Mouse (Mus musculus): ENCODE results near the gene Osbpl3. TPM values are rescaled to one million over a fixed set of nuclear protein-coding genes. Genes with fewer than 3 reads are reported as not detected.
"Not testable (repeated sequence)": the region's sequence is repeated elsewhere in the genome, so short reads cannot be mapped to it uniquely, and the experiment has no call there.

The Osbpl3 gene
- total RNA-seq, 2 experiments from 2014 or later: 6.4 to 10.3 TPM

DNA sequence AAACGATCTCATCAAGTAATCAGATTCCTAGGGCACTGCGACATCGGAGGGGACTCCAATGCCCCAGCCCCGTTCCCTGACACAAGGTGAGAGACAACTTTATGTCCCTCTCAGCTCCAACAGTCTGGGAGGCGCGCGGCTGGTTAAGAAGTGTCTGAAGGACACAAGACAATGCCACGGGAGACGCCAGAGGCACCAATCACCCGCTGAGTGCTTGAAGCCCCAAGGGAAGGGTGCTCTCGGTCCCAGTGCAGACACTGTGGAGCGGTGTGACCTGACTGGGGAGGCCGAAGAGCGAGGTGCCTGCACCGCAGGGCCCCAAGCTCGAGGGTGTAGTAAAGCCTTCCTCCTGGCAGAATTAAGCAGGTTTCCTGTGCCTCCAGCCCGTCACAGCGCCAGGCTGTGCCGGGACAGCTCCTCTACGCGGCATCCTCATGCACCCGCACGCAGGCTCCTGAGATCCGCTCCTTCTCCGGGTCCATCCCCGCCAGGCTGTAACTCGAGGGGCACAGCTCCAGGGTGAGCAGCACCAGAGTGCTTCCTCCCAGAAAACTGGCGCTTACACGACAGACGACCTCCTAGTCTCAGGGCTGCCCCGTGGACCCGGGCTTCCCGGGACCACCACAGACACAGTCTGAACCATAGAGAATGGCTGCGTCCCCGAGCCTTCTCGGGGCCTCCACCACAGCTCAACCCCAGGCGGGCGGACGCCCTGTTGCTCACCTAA lies 736 bp downstream of the Osbpl3 start:
- ATAC-seq (replicated peaks; ENCODE audit: poor library complexity): peak; percentile 43

DNA sequence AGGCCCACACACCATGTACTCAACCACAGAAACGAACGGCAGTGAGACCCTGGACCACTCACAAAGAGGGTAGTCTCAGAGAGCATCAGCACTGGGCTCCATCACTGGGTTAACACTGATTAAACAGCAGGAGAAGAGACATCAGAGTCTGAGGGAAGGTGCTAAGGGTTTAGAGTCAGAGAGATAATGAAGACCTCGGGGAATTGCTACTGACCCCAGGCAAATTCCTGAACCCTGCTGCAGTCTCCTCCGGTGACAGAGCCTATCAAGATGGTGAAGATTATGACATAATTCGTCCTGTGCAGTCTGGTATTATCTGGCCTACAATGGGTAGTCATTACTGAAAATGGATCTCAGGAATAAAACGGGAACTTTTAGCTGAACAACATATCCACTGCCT lies 2.4 kb downstream of the Osbpl3 start:
- no peak for ATAC-seq (replicated peaks; ENCODE audit: poor library complexity)

GRCm38 (mm10) chr6:50452220-50452619 lies 3.8 kb downstream of the Osbpl3 start:
- ATAC-seq (replicated peaks; ENCODE audit: poor library complexity): no peak

DNA sequence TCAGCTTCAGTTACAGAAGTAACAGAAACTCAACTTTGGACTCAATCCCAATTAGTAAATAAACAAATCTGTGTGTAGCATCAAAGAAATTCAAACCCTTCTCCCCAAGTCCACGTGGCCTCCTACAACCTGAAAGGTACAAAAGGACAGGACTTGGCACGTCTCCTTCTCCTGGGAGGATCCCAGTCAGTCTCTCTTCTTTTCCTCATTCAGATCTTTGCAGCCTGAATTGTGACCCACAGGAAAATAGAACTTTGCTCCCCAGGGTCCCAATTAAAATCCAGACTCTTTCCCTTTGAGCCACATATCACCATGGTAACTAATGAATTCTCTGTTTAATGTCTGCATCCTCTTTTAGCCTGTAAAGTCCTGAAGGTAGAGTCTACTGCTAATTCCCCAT lies 10.4 kb downstream of the Osbpl3 start:
- ATAC-seq (replicated peaks; ENCODE audit: poor library complexity): no peak

- ATAC-seq (replicated peaks; ENCODE audit: poor library complexity): no peak
Observed at GRCm38 (mm10) chr6:50440966-50441862, 14.8 kb downstream of the Osbpl3 start.

DNA sequence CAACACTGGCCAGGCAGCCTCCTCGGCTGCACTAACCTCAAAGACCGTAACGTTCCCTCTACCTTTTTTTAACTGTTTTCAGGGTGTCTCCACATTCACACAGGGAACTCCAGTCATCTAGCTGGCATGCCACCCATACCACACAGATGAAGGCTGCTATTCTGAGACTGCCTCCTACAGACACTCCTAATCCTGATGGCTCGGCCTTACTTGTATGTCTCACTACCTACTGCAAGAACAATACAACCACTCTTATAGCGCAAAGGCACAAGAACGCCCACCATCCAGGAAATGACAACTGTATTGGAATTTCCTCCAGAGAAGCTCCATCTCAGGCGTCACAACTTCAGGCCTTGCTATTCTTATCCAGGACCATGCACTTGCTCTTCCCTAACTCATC lies 15.8 kb downstream of the Osbpl3 start:
- ATAC-seq (replicated peaks; ENCODE audit: poor library complexity): no peak

DNA sequence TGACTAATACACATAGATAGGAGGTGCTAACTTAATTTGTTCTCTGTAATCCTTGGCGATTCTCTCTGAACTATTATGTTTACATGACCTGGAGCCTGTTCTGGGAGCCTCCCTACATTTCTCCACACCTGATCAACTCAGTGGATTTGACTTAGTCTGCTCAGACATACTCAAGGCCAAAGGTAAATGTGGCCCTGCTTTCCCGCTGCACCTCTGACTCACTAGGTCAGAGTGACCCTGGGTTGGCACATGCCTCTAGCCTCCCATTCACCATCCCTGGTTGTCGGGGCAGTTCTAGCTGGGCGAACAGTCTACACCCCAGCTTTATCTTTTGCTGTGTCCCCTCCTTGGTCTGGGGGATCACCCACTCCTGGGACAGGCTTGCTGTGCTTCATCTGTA lies 17.1 kb downstream of the Osbpl3 start:
- ATAC-seq (replicated peaks; ENCODE audit: poor library complexity): not testable (repeated sequence)

GRCm38 (mm10) chr6:50437815-50438214 lies 18.2 kb downstream of the Osbpl3 start:
- peak; percentile 79 for ATAC-seq (replicated peaks; ENCODE audit: poor library complexity)

DNA sequence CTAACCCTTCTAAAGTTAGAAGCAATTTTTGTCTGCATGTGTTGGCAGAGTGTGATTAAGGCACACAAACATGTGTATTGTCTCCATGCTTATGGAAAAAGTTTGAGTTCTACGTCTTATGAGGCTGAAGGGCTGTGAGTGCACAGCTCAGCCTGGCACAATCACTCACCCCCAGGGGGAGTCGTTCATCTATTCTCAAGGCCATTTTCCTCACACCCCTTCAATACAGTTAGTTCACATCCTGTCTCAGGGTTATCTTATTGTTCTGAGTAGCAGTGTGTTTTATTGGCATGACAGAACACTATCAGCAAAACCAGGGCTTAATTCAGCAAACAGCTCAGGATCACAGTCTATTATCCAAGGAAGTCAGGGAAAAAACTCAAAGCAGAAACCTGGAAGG lies 19.3 kb downstream of the Osbpl3 start:
- peak; percentile 81 for ATAC-seq (replicated peaks; ENCODE audit: poor library complexity)

DNA sequence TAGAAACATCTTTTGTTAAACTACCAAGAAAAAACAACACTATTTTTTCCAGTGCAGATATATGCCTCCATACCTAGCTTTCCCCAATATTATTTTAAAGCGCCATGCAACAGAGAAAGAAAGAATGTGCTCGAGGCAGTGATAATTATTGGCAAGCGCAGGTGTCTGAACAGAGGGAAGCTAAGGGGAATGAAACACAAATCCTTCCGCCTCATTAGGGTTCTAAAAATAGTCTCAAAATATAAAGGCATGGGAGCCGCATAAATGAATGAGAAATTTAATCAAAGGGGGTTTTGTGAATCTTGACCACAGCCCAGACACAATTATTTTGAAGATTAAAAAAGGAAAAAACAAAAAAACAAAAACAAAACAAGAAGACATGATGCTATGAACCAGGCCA lies 23.5 kb downstream of the Osbpl3 start:
- no peak for ATAC-seq (replicated peaks; ENCODE audit: poor library complexity)

DNA sequence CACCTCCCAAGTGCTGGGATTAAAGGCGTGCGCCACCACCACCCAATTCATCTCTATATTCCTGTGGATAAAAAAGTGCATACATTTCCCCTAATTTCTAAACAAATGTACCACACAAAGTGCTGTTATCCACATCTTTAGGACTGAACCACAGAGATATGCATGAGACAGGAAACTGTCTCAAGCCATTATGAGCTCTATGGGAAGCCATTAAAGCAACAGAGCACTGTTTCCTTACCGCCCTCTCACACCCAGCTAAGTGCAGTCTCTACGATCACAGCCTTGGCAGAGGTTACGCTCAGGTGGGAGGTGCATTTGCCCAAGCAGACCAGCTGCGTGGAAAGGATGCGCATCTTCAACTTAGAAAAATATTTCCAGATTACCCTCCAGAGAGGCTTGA lies 26.7 kb downstream of the Osbpl3 start:
- no peak for ATAC-seq (replicated peaks; ENCODE audit: poor library complexity)

GRCm38 (mm10) chr6:50427051-50427732 lies 28.8 kb downstream of the Osbpl3 start:
- no peak for ATAC-seq (replicated peaks; ENCODE audit: poor library complexity)

DNA sequence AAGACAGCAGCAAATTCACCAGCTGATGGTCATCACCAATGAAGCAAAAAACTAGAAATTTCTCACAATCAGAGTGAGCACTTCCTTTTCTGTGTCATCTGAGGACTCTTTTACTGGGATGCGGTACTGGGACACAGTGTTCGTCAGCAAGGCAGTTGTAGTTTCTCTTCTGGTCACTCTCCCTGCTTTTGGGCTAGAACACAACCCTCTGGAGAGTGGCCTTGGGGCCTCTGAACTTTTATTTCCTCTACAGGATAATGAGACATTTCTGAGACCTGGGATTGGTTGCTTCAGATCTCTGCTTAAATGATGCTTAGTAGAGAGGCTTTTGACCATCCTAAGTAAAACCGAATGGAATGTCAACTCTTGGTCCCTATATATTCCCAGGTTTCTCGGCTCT lies 29.4 kb downstream of the Osbpl3 start:
- ATAC-seq (replicated peaks; ENCODE audit: poor library complexity): no peak

DNA sequence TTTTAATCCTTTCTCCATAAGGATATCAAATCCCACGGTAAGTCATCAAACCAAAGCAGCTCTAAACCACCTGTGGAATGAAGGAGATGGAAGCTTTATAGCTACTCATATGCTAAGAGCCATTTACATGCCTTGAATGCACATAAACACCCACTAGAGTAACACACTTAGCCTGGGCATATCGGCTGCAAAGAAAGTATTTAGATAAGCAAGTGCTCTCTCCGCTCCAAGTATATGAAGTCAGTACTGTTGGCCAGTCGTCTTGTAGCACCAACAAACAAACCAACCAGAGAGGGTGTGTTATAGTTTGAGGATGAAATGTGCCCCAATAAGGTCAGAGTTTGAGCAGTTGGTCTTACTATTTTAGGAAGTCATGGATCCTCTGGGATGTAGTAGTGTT lies 31.7 kb downstream of the Osbpl3 start:
- no peak for ATAC-seq (replicated peaks; ENCODE audit: poor library complexity)

DNA sequence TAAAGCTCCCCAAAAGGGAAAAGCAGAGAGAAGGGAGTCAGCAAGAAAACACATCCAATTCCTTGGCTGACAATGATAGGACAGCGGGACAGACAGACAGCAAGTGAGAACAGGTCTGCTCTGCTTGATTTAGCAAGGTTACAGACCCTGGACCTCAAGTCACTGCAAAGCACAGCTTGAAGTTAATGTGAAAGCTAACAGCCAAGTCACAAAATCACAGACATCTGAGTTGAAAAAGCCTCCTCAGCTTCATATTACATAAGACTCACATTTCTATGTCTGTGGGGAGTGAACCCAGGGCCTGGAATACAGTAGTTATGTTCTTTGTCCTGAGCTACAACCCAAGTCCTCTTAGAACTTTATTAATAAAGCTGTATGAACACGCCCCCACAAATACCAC lies 35.6 kb downstream of the Osbpl3 start:
- no peak for ATAC-seq (replicated peaks; ENCODE audit: poor library complexity)

GRCm38 (mm10) chr6:50419518-50420290 lies 36.3 kb downstream of the Osbpl3 start:
- ATAC-seq (replicated peaks; ENCODE audit: poor library complexity): no peak

DNA sequence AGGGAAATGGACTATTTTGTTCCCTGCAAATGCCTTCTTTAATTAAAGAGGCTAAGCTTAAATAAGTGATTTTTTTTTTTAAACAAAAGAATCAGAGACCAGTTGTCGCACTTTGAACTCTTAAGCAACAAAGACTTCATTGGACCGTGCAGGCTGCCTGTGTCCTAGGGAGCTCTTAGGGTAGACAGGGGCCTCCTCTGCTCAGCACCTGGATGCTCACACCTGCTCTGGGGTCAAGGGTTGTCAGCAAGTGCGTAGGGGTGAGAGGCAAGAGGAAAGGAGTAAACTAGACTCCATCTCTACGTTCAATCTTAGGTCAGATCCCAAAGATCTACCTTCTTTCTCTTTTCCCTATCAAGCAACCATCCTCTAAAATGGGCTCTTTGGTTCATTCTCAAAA lies 37.0 kb downstream of the Osbpl3 start:
- ATAC-seq (replicated peaks; ENCODE audit: poor library complexity): no peak

GRCm38 (mm10) chr6:50416854-50417253 lies 39.1 kb downstream of the Osbpl3 start:
- ATAC-seq (replicated peaks; ENCODE audit: poor library complexity): peak; percentile 31; the same call in 1 of the 2 replicates

- ATAC-seq (replicated peaks; ENCODE audit: poor library complexity): no peak
Observed at GRCm38 (mm10) chr6:50415431-50415830, 40.6 kb downstream of the Osbpl3 start.

DNA sequence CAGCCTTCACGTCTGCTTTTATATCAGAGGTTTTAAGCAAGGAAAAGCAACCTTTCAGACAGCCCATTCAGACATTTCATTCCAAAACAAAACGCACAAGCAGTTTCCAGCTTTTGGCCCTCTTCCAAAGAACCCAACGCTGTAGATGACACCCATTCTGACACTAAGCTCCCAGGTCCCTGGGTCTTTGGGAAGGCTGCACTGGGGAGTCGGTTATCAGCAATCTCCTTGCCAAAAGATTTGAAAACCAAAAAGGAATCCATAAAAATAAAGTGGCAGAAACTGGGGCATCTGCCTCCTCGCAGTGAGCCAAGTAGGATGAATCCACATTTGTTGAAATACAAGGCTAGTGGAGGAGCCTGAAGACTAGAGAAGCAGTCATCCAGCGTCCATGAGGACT lies 41.5 kb downstream of the Osbpl3 start:
- no peak for ATAC-seq (replicated peaks; ENCODE audit: poor library complexity)

GRCm38 (mm10) chr6:50413381-50413780 lies 42.6 kb downstream of the Osbpl3 start:
- ATAC-seq (replicated peaks; ENCODE audit: poor library complexity): no peak

Data from megakaryocyte progenitor cell, adult 5-6 weeks (primary cell).